Mouse (Mus musculus) bone marrow macrophage, adult 2 months (primary cell): ENCODE measurements around the gene Adamtsl1.

Experiments used
- CTCF ChIP-seq: IDR thresholded peaks from 2 replicates; pipeline ENCODE4 v1.5.1; 2012; ENCODE audit warnings: low read depth, mild to moderate bottlenecking, low read length, moderate library complexity
- POLR2A ChIP-seq: IDR thresholded peaks from 2 replicates; pipeline ENCODE4 v1.6.1; 2012; ENCODE audit warnings: mild to moderate bottlenecking, low read depth, low read length, borderline replicate concordance

DNA sequence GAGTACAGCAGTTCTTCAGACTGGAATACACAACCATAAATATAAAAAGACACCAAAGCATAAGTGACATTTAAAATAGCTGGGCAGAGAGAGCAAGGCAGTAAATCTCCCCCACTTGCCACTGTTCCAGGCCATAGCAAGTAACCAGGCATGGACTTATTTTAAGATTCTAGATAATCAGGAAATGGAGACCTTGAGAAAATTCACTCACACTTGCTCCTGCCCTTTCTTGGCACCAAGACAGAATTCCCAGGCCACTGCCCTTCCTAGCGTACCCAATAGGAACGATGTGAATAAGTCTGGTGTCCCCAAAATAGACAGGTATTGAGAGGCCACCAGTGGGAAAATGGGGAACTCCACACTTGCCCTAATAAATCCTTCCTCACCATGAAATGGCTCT, 883.5 kb downstream of the Adamtsl1 start:
- TF ChIP-seq POLR2A (no peak), CTCF (no peak)
